Mouse (Mus musculus) neural tube, postnatal 0 days (tissue): ENCODE data around the gene Zfp628. TPM values are rescaled to one million over a fixed set of nuclear protein-coding genes. Genes with fewer than 3 reads are reported as not detected.

Experiments used
- polyA plus RNA-seq: library from polyadenylated mRNA; unstranded; fragments of >200 nt; fragmentation: Nextera tagmentation; extraction: Ambion mirVana; gene quantifications from 2 replicates; pipeline ENCODE4 v1.2.1, GENCODE M21; 2015

The Zfp628 gene
- polyA plus RNA-seq: 3.0 and 4.2 TPM in 2 replicates

DNA sequence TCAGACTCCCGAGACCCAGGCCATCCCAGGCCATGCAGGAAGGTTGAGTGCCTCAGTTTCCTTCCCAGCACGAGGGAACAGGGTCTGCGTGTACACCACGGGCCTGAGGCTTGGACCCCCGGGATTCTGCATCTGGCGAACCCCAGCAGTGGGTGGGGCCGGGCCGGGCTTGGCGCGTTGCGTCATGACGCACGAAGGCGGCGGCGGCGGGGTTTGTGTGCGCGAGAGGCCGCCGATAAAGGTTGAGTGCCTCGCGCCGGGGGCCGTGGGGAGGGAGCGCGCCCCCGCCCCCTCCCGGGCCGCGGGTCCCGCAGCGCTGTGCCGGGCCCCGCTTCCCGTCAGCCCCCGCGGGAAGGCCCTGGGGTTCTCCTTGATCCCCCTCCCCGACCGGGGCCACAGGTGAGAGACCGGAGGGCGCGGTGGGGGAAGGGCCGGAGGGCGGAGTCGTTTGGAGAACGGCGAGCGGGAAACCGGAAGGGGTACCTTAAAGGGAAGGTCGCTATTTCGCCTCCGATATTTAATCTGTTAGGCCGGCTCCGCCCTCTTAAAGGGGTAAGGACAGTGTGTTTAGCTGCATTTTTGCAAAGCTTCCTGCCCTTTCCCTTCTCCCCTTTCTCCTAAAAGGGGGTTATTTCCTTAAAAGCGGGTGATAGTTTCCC lies at the start of gene Zfp628:
Zfp628 (plus strand) TSS at position 211 of the 659 bp plus-strand sequence.

DNA sequence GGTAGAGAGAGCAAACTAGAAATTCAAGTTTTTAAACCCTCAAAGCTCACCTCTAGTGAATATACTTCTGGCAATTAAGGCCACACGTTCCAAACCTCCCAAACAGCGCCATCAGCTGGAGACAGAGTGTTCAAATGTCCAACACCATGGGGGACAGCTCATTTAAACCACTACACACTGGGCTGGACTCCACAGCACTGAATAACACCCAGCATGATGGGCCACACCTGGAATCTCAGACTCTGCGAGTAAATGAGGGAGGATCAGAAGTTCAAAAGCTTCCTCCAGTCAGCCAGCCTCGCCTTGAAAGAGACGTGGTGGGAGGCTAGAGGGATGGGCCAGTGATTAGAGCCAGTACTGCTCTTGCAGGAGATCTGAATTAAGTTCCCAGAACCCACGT lies 44.9 kb upstream of the Zfp628 start, which contains the start of gene Isoc2b:
Isoc2b (minus strand) TSS at position 126 of the 400 bp plus-strand sequence.

DNA sequence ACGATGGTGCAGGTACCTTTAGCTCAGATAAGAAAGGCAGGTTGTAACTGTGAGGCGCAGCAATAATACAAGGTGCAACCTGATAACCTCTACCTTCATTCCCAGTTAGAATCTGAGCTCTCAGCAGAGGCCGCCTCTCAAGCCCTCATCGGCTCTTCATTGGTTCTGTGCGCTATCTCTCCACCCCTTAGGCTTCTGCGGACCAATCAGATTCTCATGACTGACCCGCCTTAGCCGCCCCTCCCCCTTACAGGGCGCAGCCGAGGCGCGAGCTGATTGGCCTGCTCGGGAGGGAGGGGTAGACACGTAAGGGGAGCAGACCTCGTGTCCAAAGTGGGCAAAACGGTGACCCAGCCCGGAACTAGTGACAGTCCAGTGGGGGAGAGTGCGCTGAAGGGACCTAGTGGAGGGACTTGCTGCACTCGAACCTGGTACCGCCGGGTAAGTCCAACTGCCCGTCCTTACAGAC lies 38.2 kb upstream of the Zfp628 start, which contains the start of gene Isoc2a:
Isoc2a (plus strand) TSS at position 401 of the 469 bp plus-strand sequence.

DNA sequence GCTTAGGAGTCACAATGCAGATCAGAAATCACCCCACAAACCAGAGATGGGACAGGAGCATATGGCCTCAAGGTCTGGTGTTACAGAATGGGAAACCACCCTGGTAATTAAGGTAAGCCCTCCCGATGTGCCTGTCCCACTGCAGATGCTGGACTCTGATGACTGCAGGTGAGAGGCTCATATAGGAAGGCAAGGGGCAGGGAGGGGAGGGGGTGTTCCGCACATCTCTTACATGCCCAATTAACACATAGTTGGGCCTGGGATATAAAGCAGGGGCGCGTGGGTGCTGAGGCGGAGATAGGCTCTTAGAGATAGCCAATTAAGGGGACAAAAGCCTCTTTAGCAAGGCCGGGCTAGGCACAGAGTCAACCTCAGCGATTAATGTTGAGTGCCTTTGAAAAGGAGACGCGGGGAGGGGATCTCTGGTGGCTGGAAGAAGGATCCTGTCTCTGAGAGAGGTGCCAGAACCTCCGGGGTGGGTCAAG lies 8.5 kb upstream of the Zfp628 start, which contains the start of gene Gm36210:
Gm36210 (minus strand) TSS at position 51 of the 485 bp plus-strand sequence.

DNA sequence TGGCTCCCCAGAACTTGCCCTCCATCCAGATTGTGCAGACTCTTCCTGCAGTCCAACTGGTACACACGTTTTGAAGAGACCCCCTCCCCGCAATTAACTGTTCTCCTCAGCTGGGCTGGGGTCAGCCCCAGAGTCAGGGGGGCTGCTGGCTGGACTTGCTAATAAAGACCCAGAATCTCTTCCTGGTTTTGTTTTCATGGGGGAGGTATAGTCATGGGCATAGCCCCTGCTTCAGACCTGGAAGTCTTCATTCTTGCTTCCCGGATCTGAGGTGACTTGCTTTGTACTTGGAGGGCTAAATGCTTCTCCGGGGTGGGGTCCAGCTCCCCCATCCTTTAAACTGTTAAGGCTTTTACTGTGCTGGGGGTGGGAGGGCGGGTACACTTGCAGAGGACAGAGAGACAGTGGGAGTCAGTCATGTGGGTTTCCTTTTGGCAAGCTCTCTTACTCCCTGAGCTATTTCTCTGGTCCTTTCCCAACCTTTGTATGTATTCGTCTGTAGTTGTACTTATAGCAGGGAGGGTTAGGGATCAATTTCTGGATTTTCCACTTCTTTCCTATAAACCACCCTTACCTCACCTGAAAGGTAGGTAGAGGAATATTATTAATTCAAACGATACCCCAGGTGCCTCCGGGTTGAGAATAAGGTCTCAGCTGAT lies 6.9 kb downstream of the Zfp628 start, which contains the start of gene Nat14:
Nat14 (plus strand) TSS at position 205 of the 659 bp plus-strand sequence.

DNA sequence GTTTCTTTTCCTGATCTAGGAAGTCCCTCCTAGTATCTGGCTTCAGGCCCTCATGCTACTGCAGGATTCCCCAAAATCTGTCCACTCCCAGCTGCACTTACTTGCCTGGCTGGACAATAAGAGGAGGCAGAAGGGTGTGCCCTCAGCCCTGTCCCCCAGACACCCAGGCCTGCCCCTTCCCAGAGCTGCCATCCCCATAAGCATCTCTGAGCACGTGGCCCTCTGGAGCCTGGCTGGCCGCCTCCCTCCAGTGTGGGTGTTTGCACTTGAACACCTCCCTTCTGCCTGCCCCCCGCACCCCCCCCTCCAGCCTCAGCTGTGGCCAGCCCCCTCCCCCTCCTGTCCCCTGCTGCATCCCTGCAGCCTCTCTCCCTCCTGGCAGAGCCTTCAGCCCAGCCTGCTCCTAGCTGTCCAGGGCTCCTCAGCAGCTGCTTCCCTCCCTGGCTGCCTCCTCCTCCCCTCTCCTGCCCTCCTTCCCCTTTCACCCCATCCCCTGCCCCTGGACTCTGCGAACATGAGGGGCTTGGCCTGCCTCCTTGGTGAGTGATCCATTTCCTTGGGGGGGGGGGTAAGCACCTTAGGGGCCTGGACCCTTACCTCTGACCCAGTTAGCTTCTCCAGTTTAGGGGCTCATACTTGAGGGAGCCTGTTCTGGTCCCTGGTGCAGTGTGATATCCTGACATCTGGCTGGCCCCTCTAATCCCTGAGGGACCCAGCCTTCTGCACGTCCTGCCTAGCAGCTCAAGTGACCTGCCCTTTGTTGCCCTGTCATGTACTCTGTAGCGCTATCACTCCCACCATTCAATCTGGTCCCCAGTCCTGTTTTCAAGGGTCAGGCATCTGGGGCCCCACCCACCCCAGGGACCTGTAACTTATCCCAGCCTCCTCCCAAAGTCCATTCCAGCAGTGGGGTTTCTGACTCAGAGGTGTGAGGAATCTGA lies 10.7 kb downstream of the Zfp628 start, which contains the start of gene Ssc5d:
Ssc5d (plus strand) TSS at position 345 of the 941 bp plus-strand sequence.

DNA sequence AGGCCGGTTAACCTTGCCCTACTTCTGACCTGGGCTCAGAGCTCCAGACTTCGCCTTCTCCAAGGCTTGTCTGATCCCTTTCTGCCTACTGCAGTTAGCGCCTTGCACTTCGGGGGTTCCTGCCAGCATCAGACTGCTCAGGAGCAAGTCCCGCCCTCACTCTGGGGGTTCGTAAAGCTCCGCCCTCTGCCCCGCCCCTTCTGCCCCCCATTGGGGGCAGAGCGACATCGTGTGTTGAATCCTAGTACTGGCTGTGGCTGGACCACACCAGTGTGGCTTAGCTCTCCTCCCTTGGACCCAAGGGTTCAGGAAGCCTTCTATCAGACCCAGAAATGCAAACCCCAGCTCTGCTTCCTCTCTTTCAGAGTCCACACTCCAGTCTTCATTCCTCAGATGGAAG lies 49.3 kb downstream of the Zfp628 start, which contains the start of gene Sbk2:
Sbk2 (minus strand) TSS at position 135 of the 400 bp plus-strand sequence.

DNA sequence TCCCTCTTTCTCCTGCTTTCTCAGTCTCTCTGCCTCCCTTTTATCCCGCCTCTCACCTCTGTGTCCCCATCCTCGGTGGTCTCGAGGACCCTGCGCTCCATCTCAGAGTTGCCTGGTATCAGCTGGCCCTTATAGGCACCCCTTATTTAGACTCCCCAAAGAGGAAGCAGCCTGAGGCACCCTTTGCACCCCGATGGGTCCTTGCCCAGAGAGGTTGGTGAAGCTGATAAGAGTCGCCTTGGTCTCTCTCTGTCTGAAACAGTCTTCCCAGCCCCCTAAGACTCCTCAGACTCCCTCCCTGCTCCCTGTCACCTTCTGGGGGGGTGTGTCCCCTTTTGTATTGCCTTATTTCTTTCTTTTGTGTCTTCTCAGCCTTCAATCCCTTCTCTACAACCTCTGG lies 56.1 kb downstream of the Zfp628 start, which contains the start of gene Sbk3:
Sbk3 (minus strand) TSS at position 101 of the 400 bp plus-strand sequence.

Other genes with a start within 250 kb of the Zfp628 start
- gene Hspbp1, start 230.1 kb upstream of the Zfp628 start, polyA plus RNA-seq: 159 and 162 TPM in 2 replicates
- gene Brsk1, start 224.6 kb upstream of the Zfp628 start, polyA plus RNA-seq: 9.4 and 9.6 TPM in 2 replicates
- 0.13 TPM in 1 of 2 replicates, not detected in the other for gene Tmem150b, start 190.0 kb upstream of the Zfp628 start, polyA plus RNA-seq
- gene Kmt5c, start 175.1 kb upstream of the Zfp628 start, polyA plus RNA-seq: 27.9 and 32.2 TPM in 2 replicates
- 64.8 and 72.7 TPM in 2 replicates for gene Cox6b2, start 162.1 kb upstream of the Zfp628 start, polyA plus RNA-seq
- not detected in 2 replicates for gene Fam71e2, start 143.9 kb upstream of the Zfp628 start, polyA plus RNA-seq
- 1.3 and 1.4 TPM in 2 replicates for gene Il11, start 132.4 kb upstream of the Zfp628 start, polyA plus RNA-seq
- not detected in 2 replicates for gene Tmem190, start 132.3 kb upstream of the Zfp628 start, polyA plus RNA-seq
- gene Tmem238, start 125.6 kb upstream of the Zfp628 start, polyA plus RNA-seq: 15.1 and 19.9 TPM in 2 replicates
- 306 and 332 TPM in 2 replicates for gene Rpl28, start 122.3 kb upstream of the Zfp628 start, polyA plus RNA-seq
- 236 and 237 TPM in 2 replicates for gene Ube2s, start 102.6 kb upstream of the Zfp628 start, polyA plus RNA-seq
- 8.2 and 11.1 TPM in 2 replicates for gene Shisa7, start 70.5 kb upstream of the Zfp628 start, polyA plus RNA-seq
- 3.1 and 4.0 TPM in 2 replicates for gene Isoc2b, start 45.0 kb upstream of the Zfp628 start, polyA plus RNA-seq
- 0.85 and 0.86 TPM in 2 replicates for gene Isoc2a, start 38.1 kb upstream of the Zfp628 start, polyA plus RNA-seq
- gene Gm36210, start 8.7 kb upstream of the Zfp628 start, polyA plus RNA-seq: 0.42 TPM in 1 of 2 replicates, not detected in the other
- 35.0 and 39.1 TPM in 2 replicates for gene Nat14, start 6.8 kb downstream of the Zfp628 start, polyA plus RNA-seq
- 0.88 and 1.3 TPM in 2 replicates for gene Ssc5d, start 10.6 kb downstream of the Zfp628 start, polyA plus RNA-seq
- gene Sbk2, start 49.2 kb downstream of the Zfp628 start, polyA plus RNA-seq: not detected in 2 replicates
- 0.12 and 0.25 TPM in 2 replicates for gene Sbk3, start 56.0 kb downstream of the Zfp628 start, polyA plus RNA-seq
- gene Zfp579, start 80.9 kb downstream of the Zfp628 start, polyA plus RNA-seq: 37.5 and 40.0 TPM in 2 replicates
- 5.8 and 6.8 TPM in 2 replicates for gene Zfp524, start 99.2 kb downstream of the Zfp628 start, polyA plus RNA-seq
- gene Fiz1, start 99.5 kb downstream of the Zfp628 start, polyA plus RNA-seq: 22.9 and 26.6 TPM in 2 replicates
- 1.3 and 2.1 TPM in 2 replicates for gene Gm44973, start 100.3 kb downstream of the Zfp628 start, polyA plus RNA-seq
- gene Zfp865, start 105.2 kb downstream of the Zfp628 start, polyA plus RNA-seq: 5.1 and 5.6 TPM in 2 replicates
- gene Ccdc106, start 105.3 kb downstream of the Zfp628 start, polyA plus RNA-seq: 72.3 and 78.9 TPM in 2 replicates
- gene 4632433K11Rik, start 118.9 kb downstream of the Zfp628 start, polyA plus RNA-seq: not detected in 2 replicates
- 6.1 and 7.8 TPM in 2 replicates for gene Zfp784, start 123.2 kb downstream of the Zfp628 start, polyA plus RNA-seq
- 128 and 133 TPM in 2 replicates for gene Zfp580, start 136.3 kb downstream of the Zfp628 start, polyA plus RNA-seq
- 72.7 and 76.9 TPM in 2 replicates for gene U2af2, start 146.9 kb downstream of the Zfp628 start, polyA plus RNA-seq
- gene Epn1, start 165.0 kb downstream of the Zfp628 start, polyA plus RNA-seq: 93.4 and 120 TPM in 2 replicates
- not detected in 2 replicates for gene Rfpl4, start 201.7 kb downstream of the Zfp628 start, polyA plus RNA-seq
- 0.81 and 0.85 TPM in 2 replicates for gene Rasl2-9, start 210.7 kb downstream of the Zfp628 start, polyA plus RNA-seq
- gene Vmn1r55, start 234.5 kb downstream of the Zfp628 start, polyA plus RNA-seq: not detected in 2 replicates